Mouse (Mus musculus): ENCODE measurements around the gene Csnk2a1.

Gene Csnk2a1

GRCm38 (mm10) chr2:152326157-152326556 lies 99.5 kb downstream of the Csnk2a1 start:
- no peak for DNase-seq

DNA sequence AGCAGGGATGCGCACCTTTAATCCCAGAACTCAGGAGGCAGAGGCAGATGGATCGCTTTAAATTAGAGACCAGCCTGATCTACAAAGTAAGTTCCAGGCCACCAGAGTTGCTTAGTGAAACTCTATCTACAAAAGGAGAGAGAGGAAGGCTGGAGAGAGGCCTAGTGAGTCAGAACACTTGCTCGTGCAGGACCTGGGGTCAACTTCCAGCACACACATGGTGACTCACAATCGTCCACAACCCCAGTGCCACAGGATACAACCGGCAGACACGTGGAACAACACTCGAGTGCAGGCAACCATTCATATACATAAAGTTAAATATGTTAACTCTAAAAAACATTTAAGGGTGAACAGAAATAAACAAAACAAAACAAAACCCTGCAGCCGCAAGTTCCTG lies 100.0 kb downstream of the Csnk2a1 start:
- no peak for DNase-seq

GRCm38 (mm10) chr2:152327980-152328379 lies 101.3 kb downstream of the Csnk2a1 start:
- no peak for DNase-seq

- DNase-seq: no peak
Observed at GRCm38 (mm10) chr2:152330858-152331423, 104.3 kb downstream of the Csnk2a1 start.
